Mouse (Mus musculus) thymus, postnatal 25 days (tissue): Measurements from ENCODE around the gene Wdr95.

Source experiments
- DNase-seq: peaks from one replicate; pipeline ENCODE4 v3.0.0; 2022

Wdr95 gene

GRCm38 (mm10) chr5:149635556-149635955, 107.1 kb downstream of the Wdr95 start:
- no peak for DNase-seq

- DNase-seq: peak; percentile 96
These were observed 107.8 kb downstream of the Wdr95 start, which contains the start of gene Hsph1 for GRCm38 (mm10) chr5:149636075-149636920. Gene Hsph1 (minus strand): TSS chr5:149636376.

DNA sequence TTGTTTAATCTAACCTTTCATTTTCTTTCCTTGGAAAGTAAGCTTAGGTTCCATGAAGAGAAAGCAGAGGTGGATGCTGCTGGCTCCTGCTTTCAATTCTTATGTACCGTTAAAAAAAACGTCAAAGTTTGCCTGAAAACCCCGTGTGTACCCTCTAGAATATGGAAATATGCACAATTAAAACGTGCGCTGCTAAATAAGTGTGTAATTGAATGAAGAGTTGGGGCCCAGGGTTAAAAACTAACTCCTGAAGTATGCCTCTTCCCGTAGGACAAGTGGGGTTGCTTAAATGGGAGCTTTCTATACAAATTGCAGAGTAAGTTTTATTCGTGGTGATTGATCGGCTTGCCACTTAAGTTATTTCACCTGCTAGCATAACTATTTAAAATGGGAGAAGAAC, 108.8 kb downstream of the Wdr95 start:
- DNase-seq: no peak

GRCm38 (mm10) chr5:149641277-149641892, 112.9 kb downstream of the Wdr95 start:
- DNase-seq: no peak

- DNase-seq: no peak
These were observed 113.9 kb downstream of the Wdr95 start for GRCm38 (mm10) chr5:149642366-149642765.

GRCm38 (mm10) chr5:149642783-149643509, 114.5 kb downstream of the Wdr95 start:
- no peak for DNase-seq

- DNase-seq: no peak
These were observed 119.1 kb downstream of the Wdr95 start for GRCm38 (mm10) chr5:149647367-149648115.

GRCm38 (mm10) chr5:149648196-149648595, 119.7 kb downstream of the Wdr95 start:
- no peak for DNase-seq

DNA sequence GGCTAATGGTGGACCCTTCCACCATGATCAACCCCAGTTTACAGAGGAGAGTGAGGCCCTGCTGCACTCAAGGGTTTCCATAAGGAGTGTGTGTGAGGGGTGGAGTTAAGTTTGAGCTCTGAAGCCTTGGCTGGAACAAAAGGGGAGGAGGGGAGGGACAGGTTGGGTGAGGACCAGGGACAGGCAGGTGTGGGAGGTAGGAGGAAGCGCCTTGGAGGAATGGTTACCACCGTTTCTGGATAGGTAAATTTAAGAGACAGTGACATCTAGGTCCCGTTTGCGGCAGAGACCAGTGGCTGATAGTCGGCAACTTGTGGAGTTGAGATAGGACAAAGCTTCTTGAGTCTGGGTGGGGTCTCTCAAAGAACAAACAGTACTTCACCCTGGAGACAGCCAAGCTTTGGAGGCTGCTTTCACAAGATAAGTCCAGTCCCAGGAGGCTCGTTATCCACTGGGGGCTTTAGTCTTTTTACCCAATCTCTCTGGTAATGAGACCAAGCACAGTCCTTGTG, 120.5 kb downstream of the Wdr95 start:
- no peak for DNase-seq

- no peak for DNase-seq
These were observed 121.2 kb downstream of the Wdr95 start for GRCm38 (mm10) chr5:149649499-149650178.

- no peak for DNase-seq
These were observed 121.7 kb downstream of the Wdr95 start for GRCm38 (mm10) chr5:149650179-149650553.

- no peak for DNase-seq
These were observed 127.2 kb downstream of the Wdr95 start for GRCm38 (mm10) chr5:149655636-149656035.

- no peak for DNase-seq
These were observed 129.5 kb downstream of the Wdr95 start for GRCm38 (mm10) chr5:149658022-149658421.

GRCm38 (mm10) chr5:149658741-149659413, 130.4 kb downstream of the Wdr95 start:
- DNase-seq: no peak

DNA sequence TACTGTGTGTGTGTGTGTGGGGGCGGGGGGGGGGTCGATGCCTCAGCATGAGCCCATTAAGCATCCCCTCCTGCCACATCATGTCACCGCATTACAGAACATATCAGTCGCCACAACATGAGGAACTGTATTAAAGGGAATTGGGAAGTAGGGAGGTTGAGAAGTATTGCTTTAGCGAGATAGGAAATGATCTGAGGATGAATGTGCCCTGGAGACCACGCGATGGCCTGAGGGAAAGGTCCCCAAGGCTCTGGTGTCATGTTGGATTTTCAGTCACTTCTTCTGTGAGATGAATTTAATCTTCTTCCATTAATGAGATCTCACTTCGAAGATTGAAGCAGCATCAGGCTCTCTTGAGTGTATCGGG, 130.9 kb downstream of the Wdr95 start:
- DNase-seq: no peak

- no peak for DNase-seq
These were observed 132.9 kb downstream of the Wdr95 start for GRCm38 (mm10) chr5:149661428-149661827.
